Mouse (Mus musculus) limb, embryonic 11.5 days (tissue): ENCODE measurements around the gene Pigc. TPM values are rescaled to one million over a fixed set of nuclear protein-coding genes. Genes with fewer than 3 reads are reported as not detected.

Experiments used
- ATAC-seq: fragments of 200-750 bp; cut with Nextera tagmentation; 2 replicates; pipeline ENCODE4 v1.8.0; 2017; ENCODE audit warnings: low read depth; ENCODE audit not compliant: insufficient number of reproducible peaks, low FRiP score, low TSS enrichment
- DNase-seq: peaks from one replicate; pipeline ENCODE4 v3.0.0-alpha.2; 2015; ENCODE audit warnings: low spot score
- H3K27ac ChIP-seq: fragments of 300-500 bp; sonication (generic); replicated peaks from 2 replicates; pipeline ENCODE4 v1.5.1; 2014; ENCODE audit warnings: low read depth, mild to moderate bottlenecking, low read length
- H3K27me3 ChIP-seq: fragments of 300-500 bp; sonication (generic); 2 replicates; pipeline ENCODE4 v1.6.1; 2014; ENCODE audit warnings: mild to moderate bottlenecking, low read length, mixed read lengths; ENCODE audit not compliant: control insufficient read depth, insufficient read depth
- H3K36me3 ChIP-seq: fragments of 300-500 bp; sonication (generic); 2 replicates; pipeline ENCODE4 v1.6.1; 2014; ENCODE audit warnings: mild to moderate bottlenecking, low read length, moderate library complexity, mixed read lengths; ENCODE audit not compliant: control insufficient read depth, insufficient read depth
- H3K4me1 ChIP-seq: fragments of 300-500 bp; sonication (generic); 2 replicates; pipeline ENCODE4 v1.6.1; 2014; ENCODE audit warnings: low read length, mixed read lengths; ENCODE audit not compliant: control insufficient read depth, insufficient read depth
- H3K4me2 ChIP-seq: fragments of 300-500 bp; sonication (generic); 2 replicates; pipeline ENCODE4 v1.6.1; 2014; ENCODE audit warnings: low read depth, mild to moderate bottlenecking, moderate library complexity; ENCODE audit not compliant: severe bottlenecking
- H3K4me3 ChIP-seq: fragments of 300-500 bp; sonication (generic); 2 replicates; pipeline ENCODE4 v1.5.1; 2014; ENCODE audit warnings: low read depth, low read length
- H3K9ac ChIP-seq: fragments of 300-500 bp; sonication (generic); 2 replicates; pipeline ENCODE4 v1.6.1; 2014; ENCODE audit warnings: mild to moderate bottlenecking, low read length
- H3K9me3 ChIP-seq: fragments of 300-500 bp; sonication (generic); 2 replicates; pipeline ENCODE4 v1.6.1; 2016; ENCODE audit warnings: low read length; ENCODE audit not compliant: control insufficient read depth
- WGBS: fragments of 180-500 bp; shearing (Covaris S2); extraction: QIAGEN DNeasy Blood & Tissue Kit; methylation state at CpG from one replicate; pipeline ENCODE4 v1.1.7; 2014; 5-methylcytosine and 5-hydroxymethylcytosine counted together
- polyA plus RNA-seq: library from polyadenylated mRNA; unstranded; fragments of >200 nt; fragmentation: Nextera tagmentation; extraction: Ambion mirVana; gene quantifications from 2 replicates; pipeline ENCODE4 v1.2.1, GENCODE M21; 2014

The Pigc gene
- polyA plus RNA-seq, 1 experiment from 2014 or later: 49.8 TPM

DNA sequence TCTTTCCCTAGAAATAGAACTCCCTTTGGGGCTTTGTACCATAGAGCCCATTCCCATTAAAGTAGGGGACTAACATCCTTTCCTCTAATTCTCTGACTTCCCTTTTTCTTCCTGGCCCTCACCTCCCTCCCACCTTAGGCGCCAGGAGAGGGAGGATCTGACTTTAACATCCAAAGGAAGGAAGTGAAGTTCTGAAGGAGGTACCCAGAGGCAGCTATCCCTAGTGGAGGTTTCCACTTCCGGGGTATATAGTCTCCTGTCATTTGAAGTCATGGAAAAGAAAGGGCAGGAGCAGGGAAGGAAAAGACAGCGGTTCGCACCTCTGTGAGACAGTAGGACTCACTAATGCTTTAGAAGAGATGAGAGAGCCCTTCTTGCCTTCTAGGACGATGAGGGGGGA is 30.4 kb downstream of the Pigc start:
- no peak overlapping the region for H3K4me3 ChIP-seq
- WGBS: 34% methylated on average over 5 of the region's 5 CpGs
- peak overlapping the region; percentile 98 for H3K27ac ChIP-seq
- H3K36me3 ChIP-seq: no peaks in the 10 kb centered on the region
- H3K9ac ChIP-seq: peak overlapping the region; percentile 2
- ATAC-seq (no peak), DNase-seq (peak; percentile 36)
- no peak overlapping the region for H3K4me2 ChIP-seq
- peaks cover 22% of the 10 kb centered on the region for H3K4me1 ChIP-seq
- no peaks in the 10 kb centered on the region for H3K9me3 ChIP-seq
- no peaks in the 10 kb centered on the region for H3K27me3 ChIP-seq

DNA sequence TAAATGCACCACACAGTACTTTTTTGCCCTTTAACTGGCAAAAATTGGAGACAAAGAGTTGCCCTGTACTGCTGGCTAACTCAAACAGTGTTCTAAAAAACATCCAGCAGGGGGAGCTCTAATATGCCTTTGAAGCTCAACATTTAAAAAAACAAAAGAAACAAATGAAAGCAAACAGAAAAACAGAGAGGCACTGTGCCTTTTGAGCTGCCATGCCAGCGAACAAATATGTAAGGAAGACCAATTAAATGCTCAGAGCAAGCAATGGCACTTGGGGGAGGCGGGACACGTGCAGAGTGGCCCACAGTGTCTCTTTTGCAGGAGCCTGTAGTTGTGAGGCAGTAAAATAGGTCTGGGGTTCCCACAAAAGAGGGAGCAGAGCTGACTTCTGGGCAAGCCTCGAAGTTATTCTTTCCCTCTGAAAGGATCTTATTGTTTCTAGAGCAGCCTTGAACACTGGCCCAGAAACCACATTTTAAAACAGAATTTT is 30.9 kb downstream of the Pigc start:
- 5% methylated on average over 4 of the region's 4 CpGs for WGBS
- no peak overlapping the region for H3K4me3 ChIP-seq
- H3K27me3 ChIP-seq: no peaks in the 10 kb centered on the region
- H3K9me3 ChIP-seq: no peaks in the 10 kb centered on the region
- H3K36me3 ChIP-seq: no peaks in the 10 kb centered on the region
- peak overlapping the region; percentile 98 for H3K27ac ChIP-seq
- H3K9ac ChIP-seq: peak overlapping the region; percentile 23
- peak; percentile 80 for ATAC-seq
- H3K4me1 ChIP-seq: peaks cover 26% of the 10 kb centered on the region
- peak; percentile 80 for DNase-seq
- H3K4me2 ChIP-seq: no peak overlapping the region

DNA sequence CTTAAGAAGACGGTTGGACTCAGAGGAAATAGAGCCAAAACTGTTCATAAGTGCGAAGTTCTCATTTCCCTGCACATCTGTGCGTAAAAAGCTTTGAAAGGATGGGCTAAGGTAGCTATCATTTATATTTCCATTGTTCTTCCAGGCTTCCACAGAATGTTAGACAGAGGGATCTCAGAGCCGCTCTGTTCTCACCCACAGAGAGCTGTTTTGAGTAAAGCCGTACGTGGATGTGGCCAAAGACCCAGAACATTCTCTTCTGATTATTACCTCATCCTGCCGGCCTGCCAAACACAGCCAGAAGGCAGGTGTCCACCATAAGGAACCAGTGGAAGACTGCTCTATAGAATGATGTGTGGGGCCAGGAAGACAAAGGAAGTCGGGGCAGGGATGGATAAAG is 32.3 kb downstream of the Pigc start:
- no peak overlapping the region for H3K4me2 ChIP-seq
- peaks cover 34% of the 10 kb centered on the region for H3K4me1 ChIP-seq
- peak overlapping the region; percentile 43; the same call in 1 of the 2 replicates for H3K9ac ChIP-seq
- DNase-seq: peak; percentile 54
- H3K36me3 ChIP-seq: no peaks in the 10 kb centered on the region
- no peaks in the 10 kb centered on the region for H3K9me3 ChIP-seq
- peak overlapping the region; percentile 98 for H3K27ac ChIP-seq
- 40% methylated on average over 8 of the region's 8 CpGs for WGBS
- no peaks in the 10 kb centered on the region for H3K27me3 ChIP-seq
- 0 out of 2 replicates have a peak, but pooled peaks have one; percentile 19 for ATAC-seq
- no peak overlapping the region for H3K4me3 ChIP-seq

DNA sequence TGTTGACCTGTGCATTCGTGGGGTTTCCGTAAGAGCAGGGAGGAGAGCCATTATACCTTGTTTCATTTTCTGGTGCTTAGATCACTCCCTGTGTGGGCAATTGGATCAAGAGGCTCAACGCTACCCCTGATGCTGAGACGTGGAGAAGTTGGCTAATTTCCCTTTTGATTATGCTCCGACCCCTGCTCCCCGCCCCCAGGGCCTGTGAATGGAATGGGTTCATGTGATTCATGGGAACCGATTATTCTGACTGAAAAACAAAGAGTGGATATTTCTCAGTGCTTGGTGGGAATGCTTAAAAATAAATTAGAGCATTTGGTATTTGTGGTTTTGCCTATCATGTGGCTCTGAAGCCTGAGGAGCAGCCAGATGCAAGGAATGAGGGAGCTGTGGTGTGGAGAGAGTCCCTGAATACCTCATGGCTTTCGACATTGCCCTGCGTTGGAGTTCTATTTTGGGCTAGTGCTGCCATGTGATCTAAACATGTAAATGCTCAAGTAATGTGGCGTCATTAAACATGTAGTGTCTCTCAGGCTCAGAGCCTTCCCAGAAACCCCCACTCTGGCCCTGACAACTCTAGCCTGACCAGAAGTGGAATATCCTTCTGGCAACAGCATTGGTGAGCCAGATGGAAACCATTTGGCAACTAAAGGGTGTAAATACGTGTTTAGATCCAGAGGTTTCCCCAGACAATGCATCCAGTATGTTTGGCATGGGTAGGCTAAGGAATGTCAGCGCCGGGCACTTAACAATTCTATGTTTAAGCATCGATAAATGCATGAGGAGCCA is 34.9 kb downstream of the Pigc start:
- WGBS: 56% methylated on average over 14 of the region's 14 CpGs
- H3K36me3 ChIP-seq: no peaks in the 10 kb centered on the region
- H3K4me1 ChIP-seq: peaks cover 58% of the 10 kb centered on the region
- H3K4me3 ChIP-seq: no peak overlapping the region
- no peaks in the 10 kb centered on the region for H3K27me3 ChIP-seq
- peak overlapping the region; percentile 90 for H3K27ac ChIP-seq
- peak overlapping the region; percentile 52 for H3K9ac ChIP-seq
- ATAC-seq: no peak
- no peak overlapping the region for H3K4me2 ChIP-seq
- H3K9me3 ChIP-seq: no peaks in the 10 kb centered on the region
- peak; percentile 50 for DNase-seq

DNA sequence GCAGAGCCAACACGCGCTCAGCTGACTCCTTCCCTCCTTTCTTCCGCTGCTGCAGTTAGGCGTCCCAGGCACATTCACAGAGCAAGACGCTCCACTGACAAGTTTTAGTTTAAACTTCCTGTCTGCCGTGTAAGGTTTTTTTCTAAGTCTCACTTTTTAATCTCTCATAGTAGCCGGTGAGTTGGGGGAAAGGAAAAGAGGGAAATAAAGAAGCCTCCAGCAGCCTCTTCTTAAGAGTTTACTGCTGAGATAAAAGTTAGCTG is 35.5 kb downstream of the Pigc start:
- H3K4me3 ChIP-seq: no peak overlapping the region
- ATAC-seq: no peak
- H3K27ac ChIP-seq: peak overlapping the region; percentile 90
- no peak for DNase-seq
- no peaks in the 10 kb centered on the region for H3K36me3 ChIP-seq
- peak overlapping the region; percentile 52 for H3K9ac ChIP-seq
- peaks cover 64% of the 10 kb centered on the region for H3K4me1 ChIP-seq
- no peak overlapping the region for H3K4me2 ChIP-seq
- H3K9me3 ChIP-seq: no peaks in the 10 kb centered on the region
- no peaks in the 10 kb centered on the region for H3K27me3 ChIP-seq
- WGBS: 40% methylated on average over 7 of the region's 7 CpGs

DNA sequence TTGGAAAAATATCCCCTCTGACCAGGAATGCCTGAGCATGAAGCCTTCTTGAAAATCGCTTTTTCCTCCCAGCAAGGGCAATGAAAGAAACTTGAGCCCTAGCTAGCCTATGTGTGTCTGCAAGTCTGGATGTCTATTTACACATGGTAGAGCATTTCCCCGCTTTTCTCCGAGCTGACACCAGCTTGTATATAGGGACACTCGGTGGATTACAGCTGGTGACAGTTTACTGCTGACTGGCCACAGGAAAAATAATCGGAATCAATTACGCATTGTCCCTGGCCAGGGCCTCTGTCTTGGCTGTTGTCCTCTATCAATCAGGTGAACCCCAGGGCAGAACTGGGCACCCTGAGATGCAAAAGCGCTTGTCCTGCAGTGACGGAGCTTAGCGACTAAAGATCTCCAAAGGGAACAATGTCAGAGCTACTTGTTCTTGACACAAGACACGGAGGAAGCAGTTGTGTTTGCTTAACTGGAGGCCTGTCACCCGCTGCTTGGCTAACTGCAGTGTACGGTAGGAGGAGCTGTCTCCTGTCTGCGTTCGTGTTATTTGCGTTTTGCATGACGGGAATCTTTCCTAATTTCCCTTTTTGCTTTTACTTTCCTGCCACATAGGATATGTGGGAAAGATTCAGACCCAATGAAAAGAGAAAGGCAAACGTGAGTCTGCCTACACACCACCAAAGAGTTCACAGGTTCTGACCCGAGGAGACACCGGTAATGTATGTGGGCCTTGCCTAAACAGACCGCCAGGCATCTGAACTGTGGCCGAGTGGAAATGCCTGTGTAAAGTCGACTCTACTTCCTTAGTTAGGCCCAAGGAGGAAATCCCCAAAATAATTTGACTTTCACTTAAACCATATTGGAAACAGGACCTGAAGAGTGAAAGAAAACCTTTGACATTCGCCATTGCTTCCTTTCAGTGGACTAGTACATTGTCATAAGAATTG is 36.1 kb downstream of the Pigc start:
- peak; percentile 46 for DNase-seq
- no peaks in the 10 kb centered on the region for H3K27me3 ChIP-seq
- peaks cover 68% of the 10 kb centered on the region for H3K4me1 ChIP-seq
- no peak overlapping the region for H3K4me2 ChIP-seq
- H3K9me3 ChIP-seq: no peaks in the 10 kb centered on the region
- peak overlapping the region; percentile 52 for H3K9ac ChIP-seq
- 53% methylated on average over 23 of the region's 23 CpGs for WGBS
- H3K4me3 ChIP-seq: no peak overlapping the region; the same call in 1 of the 2 replicates
- no peak for ATAC-seq
- H3K27ac ChIP-seq: peak overlapping the region; percentile 90
- no peaks in the 10 kb centered on the region for H3K36me3 ChIP-seq

DNA sequence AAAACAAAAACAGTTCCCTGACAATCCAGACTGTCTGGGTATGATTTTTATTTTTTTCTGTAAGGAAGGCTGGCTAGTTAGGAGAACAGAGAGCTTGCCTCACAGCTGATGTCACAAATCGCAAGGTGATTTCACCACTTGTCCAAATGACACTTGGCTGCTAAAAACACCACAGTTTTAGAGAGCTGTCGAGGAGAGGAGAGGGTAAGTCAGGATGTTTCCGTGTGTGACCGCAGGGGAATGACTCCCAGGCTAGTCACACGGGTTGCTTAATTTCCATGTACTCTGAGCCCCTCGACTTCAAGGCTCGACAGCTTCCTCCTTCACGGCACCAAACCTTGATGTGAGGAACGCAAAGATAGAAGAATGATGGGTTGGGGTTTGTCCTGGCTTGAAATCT is 37.1 kb downstream of the Pigc start:
- WGBS: 63% methylated on average over 9 of the region's 9 CpGs
- Histone ChIP-seq H3K36me3 (no peaks in the 10 kb centered on the region), H3K9me3 (no peaks in the 10 kb centered on the region), H3K4me1 (peaks cover 62% of the 10 kb centered on the region), H3K4me2 (no peak overlapping the region), H3K4me3 (no peak overlapping the region), H3K27ac (peak overlapping the region; percentile 98), H3K9ac (no peak overlapping the region), H3K27me3 (no peaks in the 10 kb centered on the region)
- ATAC-seq: no peak
- no peak for DNase-seq

DNA sequence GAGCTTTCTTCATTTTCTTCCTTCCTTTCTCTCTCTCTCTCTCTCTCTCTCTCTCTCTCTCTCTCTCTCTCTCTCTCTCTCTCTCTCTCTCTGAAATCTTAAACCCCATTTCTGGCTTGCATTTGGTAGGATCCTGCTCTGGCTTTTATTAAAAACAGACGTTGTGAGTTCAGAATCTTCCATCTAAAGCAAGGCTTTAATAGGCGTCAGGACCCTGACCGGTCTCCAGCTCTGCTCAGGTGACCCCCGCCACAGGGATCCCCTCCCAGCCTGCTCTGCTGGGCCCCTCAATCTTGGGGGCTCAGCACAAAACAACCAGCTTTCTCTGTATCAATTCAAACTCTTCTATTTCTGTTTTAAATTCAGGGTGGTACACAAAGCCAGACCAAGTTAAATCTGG is 39.2 kb downstream of the Pigc start:
- no peaks in the 10 kb centered on the region for H3K27me3 ChIP-seq
- no peaks in the 10 kb centered on the region for H3K36me3 ChIP-seq
- WGBS: 9% methylated on average over 4 of the region's 4 CpGs
- DNase-seq: no peak
- H3K4me3 ChIP-seq: no peak overlapping the region
- peak overlapping the region; percentile 47 for H3K9ac ChIP-seq
- H3K27ac ChIP-seq: peak overlapping the region; percentile 98
- H3K4me2 ChIP-seq: no peak overlapping the region
- H3K9me3 ChIP-seq: no peaks in the 10 kb centered on the region
- peak; percentile 75; the same call in 1 of the 2 replicates for ATAC-seq
- H3K4me1 ChIP-seq: peaks cover 53% of the 10 kb centered on the region
